Mouse (Mus musculus): ENCODE measurements around the gene Sorcs3. TPM values are rescaled to one million over a fixed set of nuclear protein-coding genes. Genes with fewer than 3 reads are reported as not detected.

The Sorcs3 gene
- polyA plus RNA-seq, 1 experiment from 2014 or later = 4.9 TPM

DNA sequence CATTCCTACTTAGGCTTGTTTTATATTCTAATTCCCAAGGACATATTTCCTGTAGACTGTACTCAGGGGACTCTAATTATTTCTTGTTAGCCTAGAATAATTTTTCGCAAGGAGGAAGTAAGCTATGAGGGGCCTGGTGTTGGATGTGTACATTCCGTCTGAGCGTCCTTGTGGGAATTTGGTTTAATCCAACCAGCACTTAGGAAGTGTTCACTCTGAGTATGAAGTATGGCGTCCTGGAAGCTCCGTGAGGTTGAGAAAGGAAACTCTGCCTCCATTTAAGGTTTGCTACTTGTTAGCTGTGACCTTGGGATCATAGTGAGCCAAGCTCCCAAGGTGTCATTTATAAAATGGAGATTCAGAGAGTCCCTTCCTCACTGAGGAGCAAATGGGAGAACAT is 132.3 kb downstream of the Sorcs3 start:
- no peak overlapping the region for H3K4me2 ChIP-seq (replicated peaks)
- 68% methylated on average over 5 of the region's 5 CpGs for WGBS
- no peaks in the 10 kb centered on the region for H3K27me3 ChIP-seq
- no peak overlapping the region for H3K27ac ChIP-seq
- ATAC-seq (ENCODE audit: low FRiP score, low read depth) = no peak
- H3K4me3 ChIP-seq = no peak overlapping the region
- H3K9me3 ChIP-seq = no peaks in the 10 kb centered on the region
- H3K9ac ChIP-seq = no peak overlapping the region
- H3K4me1 ChIP-seq = no peaks in the 10 kb centered on the region
- no peaks in the 10 kb centered on the region for H3K36me3 ChIP-seq

DNA sequence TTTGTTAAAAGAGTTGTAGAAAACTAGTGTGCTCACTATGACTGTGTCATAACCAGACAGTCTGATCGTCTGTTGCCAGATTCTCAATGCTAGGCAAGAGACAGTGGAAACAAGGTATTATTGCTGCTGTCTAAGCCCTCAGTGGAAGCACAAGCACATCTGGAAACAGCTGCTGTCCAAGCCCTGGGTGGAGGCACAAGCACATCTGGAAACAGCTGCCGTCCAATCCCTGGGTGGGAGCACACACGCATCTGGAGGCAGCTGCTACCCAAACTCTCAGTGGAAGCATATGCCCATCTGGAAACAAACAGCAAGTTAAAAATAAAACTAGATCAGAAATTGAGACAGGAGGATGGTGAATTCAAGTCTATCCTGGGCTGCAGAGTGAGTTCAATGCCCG is 136.9 kb downstream of the Sorcs3 start:
- 52% methylated on average over 4 of the region's 4 CpGs for WGBS
- Histone ChIP-seq H3K36me3 (no peaks in the 10 kb centered on the region), H3K4me2 (replicated peaks) (no peak overlapping the region), H3K9ac (no peak overlapping the region), H3K9me3 (no peaks in the 10 kb centered on the region), H3K27ac (no peak overlapping the region), H3K4me3 (no peak overlapping the region), H3K27me3 (no peaks in the 10 kb centered on the region), H3K4me1 (no peaks in the 10 kb centered on the region)
- ATAC-seq (ENCODE audit: low FRiP score, low read depth) = peak; percentile 44; the same call in 1 of the 2 replicates

DNA sequence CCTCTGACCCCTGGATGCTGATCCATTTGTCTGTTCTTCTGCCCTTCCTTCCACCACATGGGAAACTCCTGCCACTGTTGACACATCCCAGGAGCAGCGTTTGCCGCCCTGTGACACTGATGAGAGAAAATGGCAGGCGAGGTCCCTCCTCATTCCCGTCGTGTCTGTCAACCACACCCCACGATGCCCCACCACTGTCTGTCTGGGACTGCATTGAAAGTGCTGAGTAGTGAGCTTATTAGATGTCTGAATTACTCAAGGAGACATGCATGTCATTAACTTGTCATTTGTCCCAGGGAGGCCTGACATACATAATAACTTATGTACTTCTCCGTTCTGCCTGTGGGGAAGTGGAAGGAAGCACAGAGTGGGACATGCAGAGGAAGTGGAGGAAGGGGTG is 137.6 kb downstream of the Sorcs3 start:
- Histone ChIP-seq H3K4me3 (no peak overlapping the region), H3K36me3 (no peaks in the 10 kb centered on the region), H3K9me3 (no peaks in the 10 kb centered on the region), H3K4me1 (no peaks in the 10 kb centered on the region), H3K9ac (no peak overlapping the region), H3K4me2 (replicated peaks) (no peak overlapping the region), H3K27me3 (no peaks in the 10 kb centered on the region), H3K27ac (no peak overlapping the region)
- ATAC-seq (ENCODE audit: low FRiP score, low read depth) = no peak
- WGBS = 46% methylated on average over 7 of the region's 7 CpGs

DNA sequence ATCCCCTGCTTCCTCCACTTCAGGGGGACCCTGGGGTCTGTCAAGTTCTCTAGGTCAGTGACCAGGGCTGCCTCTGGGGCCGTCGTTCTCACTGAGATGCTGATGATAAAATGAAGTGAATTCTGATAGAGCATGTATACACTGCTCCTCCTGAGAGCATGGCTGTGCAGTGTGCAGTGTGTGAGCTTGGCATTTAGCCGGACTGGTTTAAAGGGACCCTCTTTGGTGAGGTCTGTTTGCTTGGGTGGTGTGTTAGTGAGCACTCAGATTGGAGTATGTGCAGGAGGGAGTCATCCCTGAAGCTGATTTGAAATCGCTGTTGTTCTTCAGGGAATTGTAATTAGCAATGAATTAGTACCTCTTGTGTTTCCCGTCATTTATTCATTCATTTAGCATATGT is 141.3 kb downstream of the Sorcs3 start:
- H3K27me3 ChIP-seq = no peaks in the 10 kb centered on the region
- H3K9ac ChIP-seq = no peak overlapping the region
- H3K9me3 ChIP-seq = no peaks in the 10 kb centered on the region
- no peak overlapping the region for H3K4me2 ChIP-seq (replicated peaks)
- no peak overlapping the region for H3K27ac ChIP-seq
- 81% methylated on average over 5 of the region's 5 CpGs for WGBS
- no peaks in the 10 kb centered on the region for H3K36me3 ChIP-seq
- no peak overlapping the region for H3K4me3 ChIP-seq
- ATAC-seq (ENCODE audit: low FRiP score, low read depth) = no peak
- no peaks in the 10 kb centered on the region for H3K4me1 ChIP-seq

DNA sequence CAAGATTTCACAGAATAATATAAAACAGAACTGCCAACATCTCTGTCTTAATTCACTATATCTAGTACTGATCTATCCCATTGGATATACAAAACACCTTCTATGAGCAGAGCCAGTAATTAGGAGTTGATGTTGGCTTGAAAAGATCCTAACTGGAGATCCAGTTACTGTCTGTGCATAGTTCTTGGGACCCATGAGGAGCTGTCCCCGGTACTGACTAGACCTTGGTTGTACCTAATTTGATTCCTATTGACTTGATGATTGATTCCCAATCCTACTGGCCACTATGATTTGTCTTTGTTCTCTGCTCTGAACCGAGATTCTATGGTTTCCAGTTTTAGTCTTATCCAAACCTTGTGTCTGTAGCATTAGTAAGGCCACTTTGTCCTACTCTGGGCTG is 151.0 kb downstream of the Sorcs3 start:
- H3K4me3 ChIP-seq = no peak overlapping the region
- H3K27me3 ChIP-seq = no peaks in the 10 kb centered on the region
- ATAC-seq (ENCODE audit: low FRiP score, low read depth) = no peak
- H3K36me3 ChIP-seq = no peaks in the 10 kb centered on the region
- H3K4me2 ChIP-seq (replicated peaks) = no peak overlapping the region
- 67% methylated on average over 2 of the region's 2 CpGs for WGBS
- H3K27ac ChIP-seq = no peak overlapping the region
- no peaks in the 10 kb centered on the region for H3K4me1 ChIP-seq
- no peaks in the 10 kb centered on the region for H3K9me3 ChIP-seq
- H3K9ac ChIP-seq = no peak overlapping the region

DNA sequence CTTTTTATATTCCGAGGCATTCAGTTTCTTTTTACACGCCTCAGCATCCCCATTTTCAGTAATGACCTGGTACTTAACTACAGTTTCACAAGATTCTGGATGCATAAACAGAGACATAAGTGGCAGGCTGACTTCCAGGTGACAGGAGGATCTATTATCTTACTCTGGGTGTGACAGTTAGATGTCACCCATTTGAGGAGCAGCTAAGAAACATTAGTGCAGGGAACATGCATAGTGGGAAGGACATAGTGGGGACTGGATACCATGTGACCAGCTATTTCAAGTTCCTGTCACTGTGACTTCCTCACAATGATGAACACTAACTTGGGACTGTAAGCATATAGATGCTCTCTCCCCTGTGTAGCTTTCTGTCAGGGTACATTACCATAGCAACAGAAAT is 156.3 kb downstream of the Sorcs3 start:
- Histone ChIP-seq H3K27me3 (no peaks in the 10 kb centered on the region), H3K4me2 (replicated peaks) (no peak overlapping the region), H3K9ac (no peak overlapping the region), H3K9me3 (no peaks in the 10 kb centered on the region), H3K36me3 (no peaks in the 10 kb centered on the region), H3K4me1 (no peaks in the 10 kb centered on the region), H3K4me3 (no peak overlapping the region), H3K27ac (no peak overlapping the region)
- WGBS = 79% methylated on average over 2 of the region's 2 CpGs
- ATAC-seq (ENCODE audit: low FRiP score, low read depth) = no peak

DNA sequence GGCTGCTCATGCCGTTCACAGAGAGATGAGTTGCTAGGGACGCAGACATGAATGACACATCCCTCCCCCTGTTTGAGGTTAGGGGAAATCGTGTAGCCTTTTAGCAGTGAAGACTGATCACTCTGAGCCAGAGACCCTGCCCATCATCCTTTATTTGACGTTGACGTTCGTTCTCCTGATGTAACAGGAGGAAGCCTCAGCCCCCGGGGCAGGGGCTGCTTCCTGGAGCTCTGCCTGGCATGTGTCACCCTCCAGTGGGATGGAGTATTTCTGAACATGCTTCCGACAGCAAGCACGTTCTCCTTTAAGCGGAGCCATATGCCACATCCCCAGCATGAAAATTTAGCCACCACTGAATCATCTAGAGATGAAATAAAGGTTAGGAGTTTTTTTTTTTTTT is 162.2 kb downstream of the Sorcs3 start:
- WGBS = 52% methylated on average over 10 of the region's 10 CpGs
- no peak for ATAC-seq (ENCODE audit: low FRiP score, low read depth)
- Histone ChIP-seq H3K27me3 (no peaks in the 10 kb centered on the region), H3K4me1 (no peaks in the 10 kb centered on the region), H3K27ac (no peak overlapping the region), H3K9ac (no peak overlapping the region), H3K4me3 (no peak overlapping the region), H3K4me2 (replicated peaks) (no peak overlapping the region), H3K36me3 (no peaks in the 10 kb centered on the region), H3K9me3 (no peaks in the 10 kb centered on the region)

DNA sequence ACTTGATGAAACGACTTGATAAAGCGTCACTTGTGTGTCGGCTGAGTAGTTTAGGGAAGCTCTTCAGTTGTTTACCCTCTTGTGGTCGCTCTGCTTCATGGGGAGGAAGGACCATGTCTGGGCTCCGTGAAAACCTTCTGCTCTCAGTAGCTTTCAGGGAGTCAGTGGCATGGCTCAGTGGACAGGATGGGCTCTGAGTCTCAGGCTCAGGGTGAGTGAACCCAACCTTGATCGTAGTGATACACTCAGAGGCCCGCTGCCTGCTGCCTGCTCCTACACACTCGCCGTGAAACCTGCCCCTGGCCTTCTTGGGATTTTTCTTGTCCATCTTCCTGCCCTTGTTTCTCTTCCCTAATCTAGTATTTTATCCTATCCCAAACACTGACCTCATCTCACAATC is 166.0 kb downstream of the Sorcs3 start:
- Histone ChIP-seq H3K36me3 (no peaks in the 10 kb centered on the region), H3K4me2 (replicated peaks) (no peak overlapping the region), H3K9ac (no peak overlapping the region), H3K27me3 (no peaks in the 10 kb centered on the region), H3K4me3 (no peak overlapping the region), H3K27ac (no peak overlapping the region), H3K4me1 (no peaks in the 10 kb centered on the region), H3K9me3 (no peaks in the 10 kb centered on the region)
- 87% methylated on average over 9 of the region's 9 CpGs for WGBS
- no peak for ATAC-seq (ENCODE audit: low FRiP score, low read depth)

DNA sequence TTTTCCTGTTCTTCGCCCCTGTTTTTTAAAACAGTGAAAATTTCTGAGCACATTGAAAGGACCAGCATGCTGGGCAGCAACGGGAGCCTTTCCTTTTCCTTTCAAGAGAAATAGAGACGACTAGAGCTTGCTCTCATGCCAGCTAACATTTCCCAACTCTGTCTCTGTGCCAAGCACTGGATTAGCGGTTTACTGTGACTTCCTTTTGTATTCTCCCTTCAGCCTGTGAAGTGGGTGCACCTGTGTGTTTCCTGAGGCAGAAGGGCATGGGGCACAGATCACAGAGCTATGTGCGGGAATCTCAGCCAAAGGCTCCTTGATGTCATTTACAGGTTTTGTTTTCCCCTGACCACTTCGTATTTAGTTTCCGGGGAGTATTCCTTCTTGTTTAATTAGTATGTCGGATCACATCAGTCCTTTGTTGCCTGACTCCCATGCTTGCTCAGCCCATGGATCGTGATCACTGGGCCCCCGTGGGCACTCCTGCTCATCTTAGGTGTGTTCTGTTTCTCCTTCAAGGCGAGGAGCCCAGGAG is 172.2 kb downstream of the Sorcs3 start:
- H3K36me3 ChIP-seq = no peaks in the 10 kb centered on the region
- H3K4me1 ChIP-seq = no peaks in the 10 kb centered on the region
- no peak overlapping the region for H3K9ac ChIP-seq
- no peaks in the 10 kb centered on the region for H3K27me3 ChIP-seq
- H3K4me2 ChIP-seq (replicated peaks) = no peak overlapping the region
- H3K27ac ChIP-seq = no peak overlapping the region
- no peak for ATAC-seq (ENCODE audit: low FRiP score, low read depth)
- 87% methylated on average over 11 of the region's 11 CpGs for WGBS
- H3K4me3 ChIP-seq = no peak overlapping the region
- no peaks in the 10 kb centered on the region for H3K9me3 ChIP-seq

DNA sequence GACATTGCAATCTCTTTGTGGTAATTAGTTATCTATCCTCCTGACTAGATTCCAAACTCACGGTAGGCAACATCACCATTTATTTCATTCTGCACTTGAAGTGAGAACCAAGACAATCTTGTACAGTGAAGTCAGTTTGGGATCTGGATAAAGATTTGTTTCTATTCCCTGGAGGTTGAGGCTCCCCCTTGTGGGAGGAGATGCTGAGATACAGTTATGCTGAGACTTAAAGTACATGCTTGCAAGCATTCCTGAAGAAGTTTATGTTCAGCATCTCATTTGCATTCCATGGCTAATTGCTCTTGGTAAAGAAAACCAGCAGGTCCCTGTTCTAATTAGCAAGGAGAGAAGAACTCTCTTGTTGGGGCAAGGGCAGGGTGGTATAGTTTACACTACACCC is 185.7 kb downstream of the Sorcs3 start:
- no peaks in the 10 kb centered on the region for H3K36me3 ChIP-seq
- WGBS = 78% methylated on average over 1 of the region's 1 CpGs
- no peak overlapping the region for H3K27ac ChIP-seq
- H3K9me3 ChIP-seq = no peaks in the 10 kb centered on the region
- H3K9ac ChIP-seq = no peak overlapping the region
- H3K4me3 ChIP-seq = no peak overlapping the region
- H3K27me3 ChIP-seq = no peaks in the 10 kb centered on the region
- ATAC-seq (ENCODE audit: low FRiP score, low read depth) = no peak
- no peaks in the 10 kb centered on the region for H3K4me1 ChIP-seq
- H3K4me2 ChIP-seq (replicated peaks) = no peak overlapping the region

DNA sequence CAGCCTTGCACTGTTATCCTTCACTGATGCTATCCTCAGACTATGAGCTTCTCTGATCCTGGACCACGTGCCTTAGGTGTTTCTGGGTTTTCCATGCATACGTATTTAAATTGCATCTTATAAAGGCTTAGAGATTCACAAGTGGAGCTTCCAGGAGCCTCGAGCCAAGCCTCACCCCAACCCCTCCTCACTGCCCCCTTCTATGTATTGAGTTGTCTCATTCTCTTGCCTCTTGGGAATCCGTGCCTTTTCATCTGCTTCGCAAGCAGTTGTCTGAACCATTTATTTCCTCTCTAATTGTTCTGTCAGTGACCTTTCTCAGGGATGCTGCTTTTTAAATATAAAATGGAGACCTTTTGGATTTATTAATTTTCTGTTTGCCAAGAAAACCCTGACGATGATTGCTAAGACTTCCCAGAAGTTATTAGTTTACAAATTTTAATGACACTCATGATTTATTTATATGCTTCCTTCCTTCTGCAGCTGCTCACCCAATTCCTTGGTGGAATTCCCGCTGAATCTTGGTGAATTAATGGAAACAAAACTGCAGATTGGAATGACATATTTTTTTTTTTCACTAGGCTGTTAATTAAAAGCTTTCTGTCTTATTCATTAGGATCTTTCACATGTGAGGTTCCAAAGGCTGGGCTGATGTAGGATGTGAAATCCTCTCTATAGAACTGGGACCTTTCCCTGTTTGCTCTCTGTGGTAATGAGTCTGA is 199.1 kb downstream of the Sorcs3 start:
- 60% methylated on average over 7 of the region's 7 CpGs for WGBS
- Histone ChIP-seq H3K9me3 (no peaks in the 10 kb centered on the region), H3K27me3 (no peaks in the 10 kb centered on the region), H3K27ac (no peak overlapping the region), H3K9ac (no peak overlapping the region), H3K4me2 (replicated peaks) (no peak overlapping the region), H3K36me3 (no peaks in the 10 kb centered on the region), H3K4me1 (no peaks in the 10 kb centered on the region), H3K4me3 (no peak overlapping the region)
- ATAC-seq (ENCODE audit: low FRiP score, low read depth) = no peak

DNA sequence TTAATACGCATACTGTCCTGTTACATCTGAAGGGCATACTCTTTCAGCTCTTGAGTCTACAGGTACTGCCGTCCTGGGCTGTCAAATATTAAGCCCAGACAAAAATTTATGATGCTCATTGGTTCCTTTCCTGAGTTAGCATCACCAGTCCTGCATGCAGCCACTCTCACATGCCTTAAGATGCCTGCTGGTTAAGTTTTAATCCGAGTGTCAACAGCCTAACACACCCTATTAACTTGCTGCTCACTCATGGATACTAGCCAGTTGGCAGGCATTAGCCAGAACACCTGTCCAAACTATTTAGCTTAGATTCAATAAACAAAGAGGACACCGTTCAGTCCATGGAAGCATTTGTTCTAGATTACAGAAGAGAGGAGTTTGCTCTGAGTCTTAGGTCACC is 202.4 kb downstream of the Sorcs3 start:
- Histone ChIP-seq H3K27me3 (no peaks in the 10 kb centered on the region), H3K4me3 (no peak overlapping the region), H3K9ac (no peak overlapping the region), H3K4me1 (no peaks in the 10 kb centered on the region), H3K27ac (no peak overlapping the region), H3K4me2 (replicated peaks) (no peak overlapping the region), H3K9me3 (no peaks in the 10 kb centered on the region), H3K36me3 (no peaks in the 10 kb centered on the region)
- WGBS = 69% methylated on average over 4 of the region's 4 CpGs
- no peak for ATAC-seq (ENCODE audit: low FRiP score, low read depth)

DNA sequence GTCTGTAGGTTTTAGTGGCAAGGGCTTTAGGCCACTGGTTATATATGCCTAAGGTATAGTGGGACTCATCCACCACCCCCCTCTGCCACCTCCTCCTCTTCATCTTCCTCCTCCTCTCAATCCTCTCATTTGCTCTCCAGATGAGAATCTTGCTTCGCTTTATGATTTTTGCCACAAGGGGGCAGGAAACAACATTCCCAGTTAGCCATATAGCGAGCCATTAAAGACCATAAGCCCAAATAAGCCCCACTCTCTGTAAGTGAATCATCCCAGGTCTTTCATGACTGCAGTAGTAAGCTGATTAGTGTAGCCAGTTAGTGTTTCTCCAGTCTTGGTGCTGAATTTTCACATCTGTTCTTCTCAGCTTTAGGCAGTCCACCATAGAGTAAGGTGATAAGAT is 205.5 kb downstream of the Sorcs3 start:
- Histone ChIP-seq H3K27me3 (no peaks in the 10 kb centered on the region), H3K9ac (no peak overlapping the region), H3K4me1 (no peaks in the 10 kb centered on the region), H3K36me3 (no peaks in the 10 kb centered on the region), H3K9me3 (no peaks in the 10 kb centered on the region), H3K4me3 (no peak overlapping the region), H3K27ac (no peak overlapping the region), H3K4me2 (replicated peaks) (no peak overlapping the region)
- WGBS = 41% methylated on average over 2 of the region's 2 CpGs
- ATAC-seq (ENCODE audit: low FRiP score, low read depth) = no peak
